Mouse (Mus musculus): ENCODE results near the gene Tceal9.
"Not testable (repeated sequence)": the region's sequence is repeated elsewhere in the genome, so short reads cannot be mapped to it uniquely, and the experiment has no call there.

The Tceal9 gene

DNA sequence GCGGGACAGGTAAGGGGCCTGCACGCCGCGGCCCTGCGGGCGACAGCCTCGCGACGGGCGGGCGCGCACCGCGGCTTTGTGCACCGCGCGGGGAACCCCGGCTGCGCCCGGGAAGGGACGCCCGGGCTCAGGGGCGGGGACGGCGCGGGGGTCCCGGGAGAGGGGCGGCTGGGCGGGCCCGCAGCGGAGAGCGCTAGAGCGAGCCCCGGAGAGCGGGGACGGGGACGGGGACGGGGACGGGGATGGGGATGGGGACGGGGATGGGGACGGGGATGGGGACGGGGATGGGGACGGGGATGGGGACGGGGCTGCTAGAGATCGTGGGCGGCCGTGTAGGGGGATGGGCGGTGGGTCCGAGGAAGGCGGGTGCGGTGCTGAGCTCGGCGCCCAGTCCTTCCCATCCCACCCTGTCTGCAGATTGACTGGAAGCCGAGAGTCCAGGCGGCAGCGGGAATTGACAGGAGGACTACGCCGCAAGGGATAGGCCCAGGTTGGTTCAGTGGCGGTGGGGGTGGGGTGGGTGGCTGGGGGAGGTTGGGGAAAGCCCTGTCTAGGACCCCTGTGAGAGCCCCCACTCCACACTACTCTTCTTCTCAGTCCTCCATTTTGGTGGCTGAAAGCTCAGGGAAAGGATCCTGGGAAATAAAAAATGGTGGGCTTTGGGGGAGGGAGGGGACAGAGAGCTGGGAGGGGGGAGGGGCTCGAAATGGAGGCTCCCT, 25.7 kb downstream of the Tceal9 start:
- in situ Hi-C loops (cut with MboI; ENCODE audit: low sequenced_read_pairs): not testable (repeated sequence)

DNA sequence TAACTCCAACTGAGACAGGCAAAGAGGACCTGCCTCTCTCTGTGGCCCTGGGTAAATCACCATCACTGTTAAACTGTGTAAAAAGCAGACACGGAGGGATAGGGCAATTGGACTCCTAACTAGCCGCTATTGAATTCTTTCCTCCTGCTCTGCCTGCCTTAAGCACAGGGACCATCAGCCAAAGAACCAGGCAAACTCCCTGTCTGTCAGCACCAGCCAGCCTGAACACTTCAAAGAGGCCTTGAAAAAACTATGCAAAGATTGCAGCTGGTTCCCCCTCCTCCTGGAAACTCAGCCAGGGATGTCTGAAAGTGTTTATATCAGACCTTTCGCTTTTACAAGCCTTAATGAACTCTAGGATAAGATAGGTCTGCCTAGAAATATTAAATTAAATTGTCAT, 29.7 kb downstream of the Tceal9 start:
- in situ Hi-C loops (cut with MboI; ENCODE audit: low sequenced_read_pairs): no loop called here

DNA sequence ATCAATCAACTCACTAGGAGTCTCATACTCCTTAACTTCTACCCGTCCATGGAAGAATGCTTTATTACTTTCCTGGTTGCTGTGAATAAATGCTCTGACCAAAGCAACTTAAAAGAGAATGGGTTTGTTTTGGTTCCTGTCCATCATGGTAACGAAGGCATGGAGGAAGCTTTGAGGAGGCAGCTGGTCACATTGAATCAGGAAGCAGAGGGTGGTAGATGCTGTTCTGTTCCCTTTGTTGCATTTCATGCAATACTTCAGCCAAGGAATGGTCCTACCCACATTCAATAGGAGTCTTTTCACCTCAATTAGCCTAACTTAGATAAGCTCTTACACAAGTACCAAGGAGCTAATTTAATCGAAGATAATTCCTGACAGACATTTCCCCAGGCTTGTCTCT, 30.5 kb downstream of the Tceal9 start:
- in situ Hi-C loops (cut with MboI; ENCODE audit: low sequenced_read_pairs): no loop called here

DNA sequence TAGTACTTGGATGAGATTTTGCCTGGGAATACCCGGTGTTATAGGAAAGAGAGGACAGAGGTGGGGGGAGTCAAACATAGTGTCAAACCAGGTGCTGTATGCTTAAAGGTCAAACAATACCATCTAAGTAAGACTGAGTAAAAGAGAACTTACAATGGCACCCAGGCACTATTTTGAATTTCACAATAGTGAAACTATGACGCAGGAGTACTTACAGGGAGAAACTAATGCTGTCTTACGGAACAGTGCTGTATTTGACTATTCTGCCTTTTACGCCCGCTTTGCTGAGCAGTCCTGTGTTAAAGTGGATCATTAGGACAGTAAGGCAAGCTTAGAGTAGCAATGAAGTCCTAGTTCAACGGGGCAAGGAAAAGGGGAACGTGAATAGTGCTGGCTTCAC, 32.7 kb downstream of the Tceal9 start:
- in situ Hi-C loops (cut with MboI; ENCODE audit: low sequenced_read_pairs): no loop called here

- in situ Hi-C loops (cut with MboI; ENCODE audit: low sequenced_read_pairs): no loop called here
Observed at GRCm38 (mm10) chrX:136278401-136278800, 33.5 kb downstream of the Tceal9 start.

- in situ Hi-C loops (cut with MboI; ENCODE audit: low sequenced_read_pairs): no loop called here
Observed at GRCm38 (mm10) chrX:136279410-136279809, 34.5 kb downstream of the Tceal9 start.

- in situ Hi-C loops (cut with MboI; ENCODE audit: low sequenced_read_pairs): no loop called here
Observed at GRCm38 (mm10) chrX:136290817-136291281, 46.0 kb downstream of the Tceal9 start.
